Mouse (Mus musculus): ENCODE results near the gene Cyp2b9.
"Not testable (repeated sequence)": the region's sequence is repeated elsewhere in the genome, so short reads cannot be mapped to it uniquely, and the experiment has no call there.

Cyp2b9 gene

GRCm38 (mm10) chr7:26173111-26173510, at the start of gene Cyp2b9:
Gene Cyp2b9 (plus strand): TSS chr7:26173411.
- DNase-seq (ENCODE audit: extremely low read depth, low read depth), result not testable (repeated sequence)

- not testable (repeated sequence) for DNase-seq (ENCODE audit: extremely low read depth, low read depth)
These were observed 33.6 kb upstream of the Cyp2b9 start for GRCm38 (mm10) chr7:26139623-26140022.

GRCm38 (mm10) chr7:26143657-26144056, 29.6 kb upstream of the Cyp2b9 start:
- DNase-seq (ENCODE audit: extremely low read depth, low read depth), result not testable (repeated sequence)

GRCm38 (mm10) chr7:26168765-26169536, 4.3 kb upstream of the Cyp2b9 start:
- DNase-seq (ENCODE audit: extremely low read depth, low read depth), result not testable (repeated sequence)

- DNase-seq (ENCODE audit: extremely low read depth, low read depth), result no peak
These were observed 27.9 kb downstream of the Cyp2b9 start for GRCm38 (mm10) chr7:26201083-26201482.

GRCm38 (mm10) chr7:26260034-26260433, 86.8 kb downstream of the Cyp2b9 start, which contains the start of gene Vmn1r184:
Gene Vmn1r184 (plus strand): TSS chr7:26260334.
- DNase-seq (ENCODE audit: extremely low read depth, low read depth), result not testable (repeated sequence)
